Mouse (Mus musculus) forebrain, embryonic 13.5 days (tissue): Measurements from ENCODE around the gene Rbm28. TPM values are rescaled to one million over a fixed set of nuclear protein-coding genes. Genes with fewer than 3 reads are reported as not detected.
A peak's percentile ranks its signal among the peaks of the same experiment; 100 is the strongest.

Source experiments
- ATAC-seq: fragments of 200-750 bp; cut with Nextera tagmentation; 2 replicates; pipeline ENCODE4 v1.8.0; 2017
- H3K27ac ChIP-seq: fragments of 300-500 bp; sonication (generic); 2 replicates; pipeline ENCODE4 v1.5.1; 2015; ENCODE audit warnings: inconsistent platforms, mild to moderate bottlenecking, moderate library complexity
- H3K27me3 ChIP-seq: fragments of 300-500 bp; sonication (generic); 2 replicates; pipeline ENCODE4 v1.6.1; 2015; ENCODE audit warnings: mild to moderate bottlenecking, inconsistent platforms
- H3K36me3 ChIP-seq: fragments of 300-500 bp; sonication (generic); 2 replicates; pipeline ENCODE4 v1.6.1; 2015; ENCODE audit warnings: mild to moderate bottlenecking, inconsistent platforms; ENCODE audit not compliant: poor library complexity, severe bottlenecking
- H3K4me1 ChIP-seq: fragments of 300-500 bp; sonication (generic); 2 replicates; pipeline ENCODE4 v1.6.1; 2015; ENCODE audit warnings: inconsistent platforms
- H3K4me2 ChIP-seq: fragments of 300-500 bp; sonication (generic); 2 replicates; pipeline ENCODE4 v1.6.1; 2015; ENCODE audit warnings: inconsistent platforms, mild to moderate bottlenecking, moderate library complexity
- H3K4me3 ChIP-seq: fragments of 300-500 bp; sonication (generic); 2 replicates; pipeline ENCODE4 v1.5.1; 2015; ENCODE audit warnings: mild to moderate bottlenecking, inconsistent platforms
- H3K9ac ChIP-seq: fragments of 300-500 bp; sonication (generic); 2 replicates; pipeline ENCODE4 v1.6.1; 2015; ENCODE audit warnings: mild to moderate bottlenecking, inconsistent platforms
- H3K9me3 ChIP-seq: fragments of 300-500 bp; sonication (generic); replicated peaks from 2 replicates; pipeline ENCODE4 v1.6.1; 2016; ENCODE audit warnings: inconsistent platforms
- WGBS: fragments of 180-500 bp; shearing (Covaris S2); methylation state at CpG from one replicate; pipeline ENCODE4 v1.1.7; 2015; 5-methylcytosine and 5-hydroxymethylcytosine counted together
- polyA plus RNA-seq: library from polyadenylated mRNA; unstranded; fragments of >200 nt; fragmentation: Nextera tagmentation; extraction: Ambion mirVana; gene quantifications from 2 replicates; pipeline ENCODE4 v1.2.1, GENCODE M21; 2015

Gene Rbm28
- 46.9 and 48.8 TPM in 2 replicates for polyA plus RNA-seq

- no peak within 1 kb of the TSS for H3K27ac ChIP-seq
- H3K4me1 ChIP-seq = peaks cover 17% of the 10 kb centered on the region
- H3K4me3 ChIP-seq = peak within 1 kb of the TSS; percentile 78
- H3K4me2 ChIP-seq = peak within 1 kb of the TSS; percentile 88
- no peaks in the 10 kb centered on the region for H3K9me3 ChIP-seq
- peak within 1 kb of the TSS; percentile 80 for H3K9ac ChIP-seq
- WGBS = 8% methylated on average over 42 of the region's 42 CpGs
- peaks cover 4% of the 10 kb centered on the region for H3K36me3 ChIP-seq
- H3K27me3 ChIP-seq = peaks cover 30% of the 10 kb centered on the region
- ATAC-seq = peak; percentile 90
Measured at GRCm38 (mm10) chr6:29164314-29165244, at the start of gene Rbm28. TSS of gene Rbm28 (minus strand) at chr6:29165006.

- Histone ChIP-seq H3K36me3 (no peaks in the 10 kb centered on the region), H3K27ac (no peak overlapping the region), H3K4me2 (0 out of 2 replicates have a peak overlapping the region, but pooled peaks have one; percentile 13), H3K4me1 (peaks cover 51% of the 10 kb centered on the region), H3K27me3 (peaks cover 28% of the 10 kb centered on the region), H3K9ac (no peak overlapping the region), H3K4me3 (no peak overlapping the region), H3K9me3 (no peaks in the 10 kb centered on the region)
- ATAC-seq = no peak
- WGBS = 0% methylated on average over 1 of the region's 1 CpGs
Measured at GRCm38 (mm10) chr6:29214245-29214644, 49.4 kb upstream of the Rbm28 start.

DNA sequence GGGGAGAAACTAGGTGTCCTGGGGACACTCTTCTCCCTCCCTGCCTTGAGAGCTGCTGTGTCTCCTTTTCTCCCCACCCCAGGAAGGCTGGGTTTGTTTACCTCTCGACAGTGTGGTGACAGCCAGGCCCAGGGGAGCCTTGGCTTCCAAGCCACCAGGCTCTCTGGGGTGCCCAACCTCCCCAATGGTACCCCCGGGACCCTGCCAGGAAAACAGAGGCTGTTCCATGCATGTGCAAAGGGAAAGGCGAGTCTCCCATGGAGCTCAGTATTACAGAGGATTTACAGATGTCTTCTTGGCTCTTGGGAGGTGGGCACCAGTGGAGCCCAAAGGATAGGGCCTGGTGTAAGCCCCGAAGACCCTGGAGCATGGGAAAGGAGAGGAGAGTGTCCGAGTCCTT, 48.6 kb upstream of the Rbm28 start:
- H3K4me2 ChIP-seq = no peak overlapping the region
- ATAC-seq = no peak
- no peaks in the 10 kb centered on the region for H3K36me3 ChIP-seq
- 56% methylated on average over 5 of the region's 5 CpGs for WGBS
- H3K9ac ChIP-seq = no peak overlapping the region
- peaks cover 28% of the 10 kb centered on the region for H3K27me3 ChIP-seq
- H3K4me3 ChIP-seq = no peak overlapping the region
- H3K27ac ChIP-seq = no peak overlapping the region
- H3K9me3 ChIP-seq = no peaks in the 10 kb centered on the region
- H3K4me1 ChIP-seq = peaks cover 51% of the 10 kb centered on the region

GRCm38 (mm10) chr6:29211806-29212492, 47.1 kb upstream of the Rbm28 start:
- peaks cover 1% of the 10 kb centered on the region; the same call in 1 of the 2 replicates for H3K36me3 ChIP-seq
- H3K4me3 ChIP-seq = peak overlapping the region; percentile 68
- no peaks in the 10 kb centered on the region for H3K9me3 ChIP-seq
- peaks cover 28% of the 10 kb centered on the region for H3K27me3 ChIP-seq
- under 1% methylated on average over 53 of the region's 66 CpGs for WGBS
- H3K4me1 ChIP-seq = peaks cover 51% of the 10 kb centered on the region
- peak overlapping the region; percentile 92 for H3K4me2 ChIP-seq
- peak; percentile 78 for ATAC-seq
- H3K27ac ChIP-seq = peak overlapping the region; percentile 65
- H3K9ac ChIP-seq = peak overlapping the region; percentile 83

- Histone ChIP-seq H3K27ac (no peak overlapping the region), H3K36me3 (peaks cover 8% of the 10 kb centered on the region), H3K4me1 (peaks cover 46% of the 10 kb centered on the region), H3K4me3 (peak overlapping the region; percentile 68), H3K27me3 (peaks cover 28% of the 10 kb centered on the region), H3K9ac (peak overlapping the region; percentile 83), H3K4me2 (peak overlapping the region; percentile 92), H3K9me3 (no peaks in the 10 kb centered on the region)
- no peak; the same call in 1 of the 2 replicates for ATAC-seq
- WGBS = 37% methylated on average over 7 of the region's 7 CpGs
Measured at GRCm38 (mm10) chr6:29211146-29211545, 46.3 kb upstream of the Rbm28 start.

DNA sequence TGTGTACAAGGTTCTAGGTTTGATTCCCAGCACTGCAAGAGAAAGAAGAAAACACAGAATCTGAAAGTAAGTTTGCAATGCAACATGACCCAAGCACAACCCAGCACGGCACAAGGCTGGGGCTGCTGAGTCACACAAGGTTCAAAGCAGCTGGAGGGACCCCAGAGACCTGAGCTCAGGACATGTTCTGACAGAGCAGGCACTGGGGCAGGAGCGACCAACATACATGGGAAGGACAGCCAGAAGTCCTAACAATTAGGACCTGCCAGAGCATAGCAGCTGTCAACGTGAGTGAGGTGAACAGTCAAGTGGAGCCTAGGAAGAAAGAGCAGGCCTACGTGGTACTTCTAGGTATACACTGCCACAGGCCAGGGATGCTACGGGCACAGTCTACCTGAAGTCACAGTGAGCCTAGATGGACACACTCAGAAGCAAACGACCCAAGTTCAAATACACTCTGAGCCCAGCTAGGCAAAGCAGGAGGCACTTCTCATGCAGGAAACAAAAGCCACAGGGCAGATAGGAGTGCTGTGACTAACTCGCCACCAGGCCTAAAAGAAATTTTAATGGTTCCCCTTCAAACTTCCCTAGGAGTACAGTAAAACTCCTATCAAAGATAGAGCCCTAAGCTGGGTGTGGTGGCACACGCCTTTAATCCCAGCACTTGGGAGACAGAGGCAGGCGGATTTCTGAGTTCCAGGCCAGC, 45.6 kb upstream of the Rbm28 start:
- no peak overlapping the region for H3K4me3 ChIP-seq

DNA sequence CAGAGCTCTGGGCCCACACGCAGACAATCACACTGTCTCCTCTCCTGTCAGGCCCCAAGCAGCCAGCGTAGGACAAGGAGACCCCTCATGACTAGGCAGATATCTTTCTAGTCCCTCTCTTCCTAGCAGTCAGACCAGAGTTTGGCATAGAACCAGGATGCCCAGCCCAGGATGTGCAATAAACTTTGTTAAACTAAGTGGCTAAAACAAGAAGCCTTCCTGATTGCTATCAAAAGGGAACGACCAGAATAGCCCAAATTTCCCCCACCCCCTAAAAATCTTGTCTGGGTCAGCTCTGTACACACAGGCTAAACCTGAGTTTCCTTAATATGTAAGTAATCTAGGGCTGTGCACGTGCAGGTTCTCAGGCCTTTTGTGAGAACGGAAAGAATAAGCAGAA, 43.4 kb upstream of the Rbm28 start:
- H3K4me2 ChIP-seq = no peak overlapping the region
- H3K9me3 ChIP-seq = no peaks in the 10 kb centered on the region
- H3K36me3 ChIP-seq = peaks cover 28% of the 10 kb centered on the region
- 87% methylated on average over 5 of the region's 5 CpGs for WGBS
- ATAC-seq = no peak
- no peak overlapping the region for H3K27ac ChIP-seq
- no peak overlapping the region for H3K4me3 ChIP-seq
- 0 out of 2 replicates have a peak overlapping the region, but pooled peaks have one; percentile 21 for H3K9ac ChIP-seq
- H3K4me1 ChIP-seq = peaks cover 26% of the 10 kb centered on the region
- peaks cover under 1% of the 10 kb centered on the region; the same call in 1 of the 2 replicates for H3K27me3 ChIP-seq

More for the DNA sequence above, 45.6 kb upstream of the Rbm28 start:
- 85% methylated on average over 9 of the region's 9 CpGs for WGBS
- Histone ChIP-seq H3K4me1 (peaks cover 43% of the 10 kb centered on the region), H3K4me2 (peak overlapping the region; percentile 10; the same call in 1 of the 2 replicates), H3K27me3 (peaks cover 23% of the 10 kb centered on the region), H3K9me3 (no peaks in the 10 kb centered on the region), H3K9ac (no peak overlapping the region), H3K27ac (no peak overlapping the region), H3K36me3 (peaks cover 13% of the 10 kb centered on the region)
- no peak for ATAC-seq

DNA sequence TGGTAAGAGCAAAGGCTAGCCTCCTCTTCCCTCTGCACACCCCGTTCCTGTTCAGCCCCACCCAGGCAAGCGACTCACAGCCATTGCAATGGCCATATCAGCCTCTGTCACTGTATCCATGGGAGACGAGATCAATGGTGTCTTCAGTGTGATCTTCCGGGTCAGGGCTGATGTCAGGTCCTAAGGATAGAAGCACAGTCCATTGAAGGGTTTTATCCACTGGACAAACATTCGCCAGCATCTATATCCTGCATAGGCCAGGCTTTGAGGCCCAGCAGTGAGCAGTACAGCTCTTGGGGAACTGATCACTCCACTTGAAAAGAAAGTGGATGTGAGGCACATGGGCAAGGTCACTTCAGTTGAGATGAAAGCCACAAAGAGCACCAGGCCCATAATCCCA, 42.2 kb upstream of the Rbm28 start:
- no peak overlapping the region for H3K9ac ChIP-seq

GRCm38 (mm10) chr6:29206006-29206405, 41.2 kb upstream of the Rbm28 start:
- Histone ChIP-seq H3K4me3 (no peak overlapping the region), H3K9me3 (no peaks in the 10 kb centered on the region), H3K27me3 (no peaks in the 10 kb centered on the region), H3K36me3 (peaks cover 42% of the 10 kb centered on the region), H3K4me1 (peaks cover 11% of the 10 kb centered on the region), H3K27ac (no peak overlapping the region), H3K4me2 (no peak overlapping the region), H3K9ac (no peak overlapping the region)
- no peak for ATAC-seq
- 93% methylated on average over 10 of the region's 10 CpGs for WGBS

More for the DNA sequence above, 42.2 kb upstream of the Rbm28 start:
- Histone ChIP-seq H3K36me3 (peaks cover 40% of the 10 kb centered on the region), H3K4me2 (no peak overlapping the region), H3K9me3 (no peaks in the 10 kb centered on the region), H3K27me3 (no peaks in the 10 kb centered on the region), H3K4me1 (peaks cover 18% of the 10 kb centered on the region), H3K4me3 (no peak overlapping the region), H3K27ac (no peak overlapping the region)
- ATAC-seq = no peak
- WGBS = 90% methylated on average over 5 of the region's 5 CpGs

DNA sequence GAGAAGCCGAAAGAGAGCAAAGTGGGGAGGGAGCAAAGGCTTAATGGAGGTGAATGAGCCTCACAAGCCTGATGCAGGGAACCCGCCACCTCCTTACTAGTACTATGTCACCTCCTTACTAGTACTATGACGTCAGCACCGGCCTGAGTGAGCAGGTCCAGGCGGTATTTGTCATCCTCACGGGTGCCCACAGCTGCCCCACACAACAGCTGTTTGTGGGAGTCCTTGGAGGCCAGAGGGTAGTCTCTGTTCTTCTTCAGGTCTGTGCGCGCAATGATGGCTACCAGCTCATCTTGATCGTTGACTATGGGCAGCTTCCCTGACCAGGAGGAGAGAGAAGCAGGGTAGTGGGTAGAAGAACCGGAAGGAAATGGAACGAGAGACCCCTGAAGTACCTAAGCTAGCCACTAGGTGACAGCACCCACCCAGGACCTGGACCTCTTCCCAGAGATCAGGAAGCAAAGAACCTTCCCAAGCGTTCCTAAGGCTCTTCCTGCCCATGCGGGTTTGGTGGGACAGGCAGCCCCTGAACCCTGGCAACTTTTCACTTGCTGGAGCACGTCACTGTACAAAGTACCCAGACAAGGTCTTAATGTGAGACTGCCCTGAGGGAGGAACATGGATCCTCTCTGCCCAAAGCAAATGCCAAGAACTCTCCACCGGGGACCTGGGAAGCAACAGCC, 40.3 kb upstream of the Rbm28 start:
- H3K4me2 ChIP-seq = no peak overlapping the region
- no peak overlapping the region for H3K9ac ChIP-seq
- H3K4me1 ChIP-seq = peaks cover 4% of the 10 kb centered on the region
- no peaks in the 10 kb centered on the region for H3K9me3 ChIP-seq
- no peaks in the 10 kb centered on the region for H3K27me3 ChIP-seq
- peaks cover 46% of the 10 kb centered on the region for H3K36me3 ChIP-seq
- H3K27ac ChIP-seq = no peak overlapping the region
- H3K4me3 ChIP-seq = no peak overlapping the region
- 53% methylated on average over 15 of the region's 15 CpGs for WGBS
- ATAC-seq = peak; percentile 23; the same call in 1 of the 2 replicates
